Mouse (Mus musculus) E14TG2a.4 (cell line): ENCODE data around the gene Krtap17-1.

Experiments
- CTCF ChIP-seq: conservative IDR thresholded peaks from 2 replicates; pipeline ENCODE4 v1.5.1; 2014; ENCODE audit warnings: low read length
- NANOG ChIP-seq: IDR thresholded peaks from 2 replicates; pipeline ENCODE4 v1.6.1; 2014; ENCODE audit warnings: borderline replicate concordance, low read length, mixed read lengths

GRCm38 (mm10) chr11:100019466-100019865, 25.7 kb upstream of the Krtap17-1 start:
- TF ChIP-seq CTCF (no peak), NANOG (no peak)
